Mouse (Mus musculus): ENCODE data around the gene Herc3. TPM values are rescaled to one million over a fixed set of nuclear protein-coding genes. Genes with fewer than 3 reads are reported as not detected.

Gene Herc3
- polyA plus RNA-seq, 1 experiment from 2014 or later: 13.5 TPM

GRCm38 (mm10) chr6:58913551-58913950 is 82.3 kb downstream of the Herc3 start:
- 82% methylated on average over 3 of the region's 3 CpGs for WGBS
- Histone ChIP-seq H3K9ac (ENCODE audit: low read length) (no peak overlapping the region), H3K4me3 (ENCODE audit: low read depth, low read length) (no peak overlapping the region), H3K9me3 (ENCODE audit: control insufficient read depth, low read length) (no peaks in the 10 kb centered on the region), H3K4me1 (replicated peaks; ENCODE audit: control insufficient read depth, insufficient read depth, low read length) (no peaks in the 10 kb centered on the region), H3K27ac (ENCODE audit: low read depth, low read length) (no peak overlapping the region), H3K36me3 (ENCODE audit: control insufficient read depth, insufficient read depth, low read length) (no peaks in the 10 kb centered on the region), H3K27me3 (ENCODE audit: control insufficient read depth, insufficient read depth, low read length) (no peaks in the 10 kb centered on the region), H3K4me2 (ENCODE audit: low read depth, low read length, severe bottlenecking) (no peak overlapping the region)
- DNase-seq (ENCODE audit: low spot score): no peak
- ATAC-seq (replicated peaks; ENCODE audit: low FRiP score): no peak

- Histone ChIP-seq H3K36me3 (ENCODE audit: control insufficient read depth, insufficient read depth, low read length) (no peaks in the 10 kb centered on the region), H3K4me2 (ENCODE audit: low read depth, low read length, severe bottlenecking) (no peak overlapping the region), H3K27ac (ENCODE audit: low read depth, low read length) (no peak overlapping the region), H3K4me3 (ENCODE audit: low read depth, low read length) (no peak overlapping the region), H3K27me3 (ENCODE audit: control insufficient read depth, insufficient read depth, low read length) (no peaks in the 10 kb centered on the region), H3K9ac (ENCODE audit: low read length) (no peak overlapping the region), H3K4me1 (replicated peaks; ENCODE audit: control insufficient read depth, insufficient read depth, low read length) (no peaks in the 10 kb centered on the region), H3K9me3 (ENCODE audit: control insufficient read depth, low read length) (no peaks in the 10 kb centered on the region)
- ATAC-seq (replicated peaks; ENCODE audit: low FRiP score) (no peak), DNase-seq (ENCODE audit: low spot score) (no peak)
- WGBS: 86% methylated on average over 5 of the region's 5 CpGs
Observed at GRCm38 (mm10) chr6:58913971-58914370, 82.7 kb downstream of the Herc3 start.

- 86% methylated on average over 5 of the region's 5 CpGs for WGBS
- Histone ChIP-seq H3K4me2 (ENCODE audit: low read depth, low read length, severe bottlenecking) (no peak overlapping the region), H3K27ac (ENCODE audit: low read depth, low read length) (no peak overlapping the region), H3K9ac (ENCODE audit: low read length) (no peak overlapping the region), H3K4me1 (replicated peaks; ENCODE audit: control insufficient read depth, insufficient read depth, low read length) (no peaks in the 10 kb centered on the region), H3K27me3 (ENCODE audit: control insufficient read depth, insufficient read depth, low read length) (no peaks in the 10 kb centered on the region), H3K9me3 (ENCODE audit: control insufficient read depth, low read length) (no peaks in the 10 kb centered on the region), H3K36me3 (ENCODE audit: control insufficient read depth, insufficient read depth, low read length) (no peaks in the 10 kb centered on the region), H3K4me3 (ENCODE audit: low read depth, low read length) (no peak overlapping the region)
- ATAC-seq (replicated peaks; ENCODE audit: low FRiP score) (no peak), DNase-seq (ENCODE audit: low spot score) (no peak)
Observed at GRCm38 (mm10) chr6:58916498-58916897, 85.2 kb downstream of the Herc3 start.

GRCm38 (mm10) chr6:58920735-58921134 is 89.5 kb downstream of the Herc3 start:
- H3K9me3 ChIP-seq (ENCODE audit: control insufficient read depth, low read length): no peaks in the 10 kb centered on the region
- H3K27ac ChIP-seq (ENCODE audit: low read depth, low read length): no peak overlapping the region
- DNase-seq (ENCODE audit: low spot score) (no peak), ATAC-seq (replicated peaks; ENCODE audit: low FRiP score) (no peak)
- no peaks in the 10 kb centered on the region for H3K4me1 ChIP-seq (replicated peaks; ENCODE audit: control insufficient read depth, insufficient read depth, low read length)
- 90% methylated on average over 6 of the region's 6 CpGs for WGBS
- no peaks in the 10 kb centered on the region for H3K36me3 ChIP-seq (ENCODE audit: control insufficient read depth, insufficient read depth, low read length)
- no peak overlapping the region for H3K9ac ChIP-seq (ENCODE audit: low read length)
- no peaks in the 10 kb centered on the region for H3K27me3 ChIP-seq (ENCODE audit: control insufficient read depth, insufficient read depth, low read length)
- no peak overlapping the region for H3K4me3 ChIP-seq (ENCODE audit: low read depth, low read length)
- H3K4me2 ChIP-seq (ENCODE audit: low read depth, low read length, severe bottlenecking): no peak overlapping the region

GRCm38 (mm10) chr6:58921623-58922022 is 90.4 kb downstream of the Herc3 start:
- Histone ChIP-seq H3K9ac (ENCODE audit: low read length) (no peak overlapping the region), H3K27ac (ENCODE audit: low read depth, low read length) (no peak overlapping the region), H3K9me3 (ENCODE audit: control insufficient read depth, low read length) (no peaks in the 10 kb centered on the region), H3K4me1 (replicated peaks; ENCODE audit: control insufficient read depth, insufficient read depth, low read length) (no peaks in the 10 kb centered on the region), H3K36me3 (ENCODE audit: control insufficient read depth, insufficient read depth, low read length) (no peaks in the 10 kb centered on the region), H3K4me3 (ENCODE audit: low read depth, low read length) (no peak overlapping the region), H3K27me3 (ENCODE audit: control insufficient read depth, insufficient read depth, low read length) (no peaks in the 10 kb centered on the region), H3K4me2 (ENCODE audit: low read depth, low read length, severe bottlenecking) (no peak overlapping the region)
- WGBS: 47% methylated on average over 3 of the region's 3 CpGs
- no peak for DNase-seq (ENCODE audit: low spot score)
- 0 out of 2 replicates have a peak, but pooled peaks have one; percentile 49 for ATAC-seq (replicated peaks; ENCODE audit: low FRiP score)

GRCm38 (mm10) chr6:58922511-58922910 is 91.2 kb downstream of the Herc3 start:
- no peak overlapping the region for H3K9ac ChIP-seq (ENCODE audit: low read length)
- DNase-seq (ENCODE audit: low spot score) (no peak), ATAC-seq (replicated peaks; ENCODE audit: low FRiP score) (no peak)
- no peaks in the 10 kb centered on the region for H3K4me1 ChIP-seq (replicated peaks; ENCODE audit: control insufficient read depth, insufficient read depth, low read length)
- H3K27ac ChIP-seq (ENCODE audit: low read depth, low read length): no peak overlapping the region
- no peak overlapping the region for H3K4me2 ChIP-seq (ENCODE audit: low read depth, low read length, severe bottlenecking)
- H3K9me3 ChIP-seq (ENCODE audit: control insufficient read depth, low read length): no peaks in the 10 kb centered on the region
- WGBS: 91% methylated on average over 5 of the region's 5 CpGs
- H3K36me3 ChIP-seq (ENCODE audit: control insufficient read depth, insufficient read depth, low read length): no peaks in the 10 kb centered on the region
- H3K4me3 ChIP-seq (ENCODE audit: low read depth, low read length): no peak overlapping the region
- H3K27me3 ChIP-seq (ENCODE audit: control insufficient read depth, insufficient read depth, low read length): no peaks in the 10 kb centered on the region

GRCm38 (mm10) chr6:58927881-58928280 is 96.6 kb downstream of the Herc3 start:
- Histone ChIP-seq H3K27me3 (ENCODE audit: control insufficient read depth, insufficient read depth, low read length) (no peaks in the 10 kb centered on the region), H3K27ac (ENCODE audit: low read depth, low read length) (no peak overlapping the region), H3K4me3 (ENCODE audit: low read depth, low read length) (no peak overlapping the region), H3K4me1 (replicated peaks; ENCODE audit: control insufficient read depth, insufficient read depth, low read length) (no peaks in the 10 kb centered on the region; the same call in 1 of the 2 replicates), H3K36me3 (ENCODE audit: control insufficient read depth, insufficient read depth, low read length) (no peaks in the 10 kb centered on the region), H3K9me3 (ENCODE audit: control insufficient read depth, low read length) (no peaks in the 10 kb centered on the region), H3K9ac (ENCODE audit: low read length) (no peak overlapping the region), H3K4me2 (ENCODE audit: low read depth, low read length, severe bottlenecking) (no peak overlapping the region)
- ATAC-seq (replicated peaks; ENCODE audit: low FRiP score): no peak
- 71% methylated on average over 2 of the region's 2 CpGs for WGBS
- no peak for DNase-seq (ENCODE audit: low spot score)

- H3K27ac ChIP-seq (ENCODE audit: low read depth, low read length): no peak overlapping the region
- ATAC-seq (replicated peaks; ENCODE audit: low FRiP score) (no peak), DNase-seq (ENCODE audit: low spot score) (no peak)
- H3K36me3 ChIP-seq (ENCODE audit: control insufficient read depth, insufficient read depth, low read length): no peaks in the 10 kb centered on the region
- no peaks in the 10 kb centered on the region for H3K9me3 ChIP-seq (ENCODE audit: control insufficient read depth, low read length)
- H3K4me3 ChIP-seq (ENCODE audit: low read depth, low read length): no peak overlapping the region
- 90% methylated on average over 9 of the region's 9 CpGs for WGBS
- H3K4me1 ChIP-seq (replicated peaks; ENCODE audit: control insufficient read depth, insufficient read depth, low read length): no peaks in the 10 kb centered on the region; the same call in 1 of the 2 replicates
- no peaks in the 10 kb centered on the region for H3K27me3 ChIP-seq (ENCODE audit: control insufficient read depth, insufficient read depth, low read length)
- H3K4me2 ChIP-seq (ENCODE audit: low read depth, low read length, severe bottlenecking): no peak overlapping the region
- no peak overlapping the region for H3K9ac ChIP-seq (ENCODE audit: low read length)
Observed at GRCm38 (mm10) chr6:58929911-58930431, 98.7 kb downstream of the Herc3 start.

- Histone ChIP-seq H3K4me1 (replicated peaks; ENCODE audit: control insufficient read depth, insufficient read depth, low read length) (no peaks in the 10 kb centered on the region; the same call in 1 of the 2 replicates), H3K9me3 (ENCODE audit: control insufficient read depth, low read length) (no peaks in the 10 kb centered on the region), H3K27ac (ENCODE audit: low read depth, low read length) (no peak overlapping the region), H3K4me2 (ENCODE audit: low read depth, low read length, severe bottlenecking) (no peak overlapping the region), H3K9ac (ENCODE audit: low read length) (no peak overlapping the region), H3K36me3 (ENCODE audit: control insufficient read depth, insufficient read depth, low read length) (no peaks in the 10 kb centered on the region), H3K4me3 (ENCODE audit: low read depth, low read length) (no peak overlapping the region), H3K27me3 (ENCODE audit: control insufficient read depth, insufficient read depth, low read length) (no peaks in the 10 kb centered on the region)
- DNase-seq (ENCODE audit: low spot score) (no peak), ATAC-seq (replicated peaks; ENCODE audit: low FRiP score) (no peak)
- WGBS: 45% methylated on average over 4 of the region's 4 CpGs
Observed at GRCm38 (mm10) chr6:58931149-58931548, 99.9 kb downstream of the Herc3 start.

Measured in forebrain, embryonic 11.5 days (tissue).